Mouse (Mus musculus) splenic B cell, adult 2 months (primary cell): ENCODE results near the gene Kntc1.

Experiments
- DNase-seq: peaks from one replicate; pipeline ENCODE4 v3.0.0-alpha.2; 2011; ENCODE audit warnings: low read depth, low spot score
- H3K27me3 ChIP-seq: 2 replicates; pipeline ENCODE4 v1.6.1; 2012; ENCODE audit warnings: mild to moderate bottlenecking, low read length, moderate library complexity, mixed read lengths; ENCODE audit not compliant: control insufficient read depth, poor library complexity, insufficient read depth, severe bottlenecking
- H3K36me3 ChIP-seq: 2 replicates; pipeline ENCODE4 v1.6.1; 2012; ENCODE audit warnings: mild to moderate bottlenecking, low read length, moderate library complexity, mixed read lengths; ENCODE audit not compliant: control insufficient read depth, poor library complexity, insufficient read depth, severe bottlenecking

The Kntc1 gene

DNA sequence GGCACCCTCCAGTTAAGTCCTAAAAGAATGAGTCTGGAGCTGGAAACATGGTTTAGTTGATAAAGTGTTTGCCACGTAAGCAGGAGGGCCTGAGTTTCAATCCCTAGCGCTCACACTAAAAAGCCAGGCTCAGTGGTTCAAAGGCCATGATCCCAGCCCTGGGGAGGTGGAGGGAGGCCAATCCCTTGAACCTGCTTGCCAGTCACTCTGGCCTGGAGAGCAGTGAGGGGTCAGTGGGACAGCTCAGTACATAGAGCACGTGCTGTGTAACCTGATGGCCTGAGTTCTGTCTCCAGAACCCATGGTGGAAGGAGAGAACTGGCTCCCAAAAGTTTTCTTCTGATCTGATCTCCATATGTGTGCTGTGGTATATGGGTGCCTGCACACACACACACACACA lies 85.3 kb downstream of the Kntc1 start:
- Histone ChIP-seq H3K27me3 (no peaks in the 10 kb centered on the region), H3K36me3 (no peaks in the 10 kb centered on the region)
- no peak for DNase-seq

DNA sequence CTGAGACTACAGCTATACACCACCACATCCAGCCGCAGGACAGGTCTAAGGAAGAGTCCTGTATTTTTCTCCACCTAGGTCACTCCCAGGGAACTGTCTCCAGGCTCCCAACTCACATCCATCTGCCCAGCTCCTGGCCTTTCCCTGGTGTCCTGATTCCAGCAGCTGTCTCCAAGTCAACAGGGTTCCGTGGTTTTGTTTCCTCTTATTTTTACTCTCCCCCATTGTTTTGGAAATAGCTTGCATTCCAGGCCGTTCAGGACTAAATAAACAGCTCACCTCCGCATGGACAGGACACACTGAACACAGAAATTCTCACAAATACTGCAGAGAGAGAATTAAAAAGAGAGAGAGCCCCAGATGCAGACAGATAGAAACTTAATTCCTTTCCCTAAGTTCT lies 87.9 kb downstream of the Kntc1 start:
- Histone ChIP-seq H3K27me3 (no peaks in the 10 kb centered on the region), H3K36me3 (no peaks in the 10 kb centered on the region)
- no peak for DNase-seq

DNA sequence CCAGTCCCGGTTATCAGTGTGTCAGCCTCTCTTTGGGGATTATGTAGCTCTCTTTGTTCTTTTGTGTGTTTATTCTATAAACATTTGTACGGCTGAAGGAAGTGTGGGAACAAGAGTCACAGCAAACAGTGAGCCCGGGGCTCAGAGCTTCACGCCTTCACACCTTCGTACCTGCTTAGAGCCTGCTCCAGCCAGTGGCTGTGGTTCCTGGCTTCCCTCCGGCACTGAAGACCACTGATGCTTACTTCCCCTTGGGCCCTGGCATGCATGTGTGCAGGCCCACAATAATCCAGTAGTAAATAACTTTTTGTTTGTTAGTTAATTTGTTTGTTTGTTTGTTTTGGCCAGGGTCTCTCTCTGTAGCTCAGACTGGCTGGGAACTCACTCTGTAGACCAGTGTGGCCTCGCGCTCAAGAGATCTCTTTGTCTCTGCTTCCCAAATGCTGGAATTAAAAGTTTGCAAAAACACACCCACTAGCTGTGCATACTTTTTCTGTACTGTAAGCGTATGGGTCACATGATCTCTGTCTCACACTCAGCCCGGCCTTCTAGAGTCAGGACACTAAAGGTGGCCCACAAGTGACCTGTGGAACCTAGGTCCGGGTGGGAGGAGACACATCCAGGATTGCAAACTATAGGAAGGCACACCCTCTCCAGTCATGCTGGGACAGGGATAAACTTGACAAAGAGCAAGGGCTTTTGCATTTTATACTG lies 92.9 kb downstream of the Kntc1 start:
- H3K27me3 ChIP-seq, result no peaks in the 10 kb centered on the region
- no peaks in the 10 kb centered on the region for H3K36me3 ChIP-seq
- DNase-seq, result no peak

DNA sequence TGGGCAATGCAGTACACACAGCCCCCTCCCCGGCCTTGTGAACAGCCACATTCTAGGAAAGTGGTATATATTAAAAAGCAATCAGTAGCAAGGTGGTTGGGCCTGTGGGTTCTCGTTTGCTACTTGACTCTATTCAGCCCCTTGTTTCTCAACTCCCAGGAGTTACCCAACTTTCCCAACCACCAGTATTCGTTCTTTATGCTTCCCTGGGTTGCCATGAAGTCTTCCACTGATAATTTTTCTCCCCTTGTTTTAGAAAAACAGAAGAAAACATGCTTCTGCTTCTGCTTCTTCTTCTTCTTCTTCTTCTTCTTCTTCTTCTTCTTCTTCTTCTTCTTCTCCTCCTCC lies 93.4 kb downstream of the Kntc1 start:
- DNase-seq, result no peak
- no peaks in the 10 kb centered on the region for H3K27me3 ChIP-seq
- H3K36me3 ChIP-seq, result no peaks in the 10 kb centered on the region

DNA sequence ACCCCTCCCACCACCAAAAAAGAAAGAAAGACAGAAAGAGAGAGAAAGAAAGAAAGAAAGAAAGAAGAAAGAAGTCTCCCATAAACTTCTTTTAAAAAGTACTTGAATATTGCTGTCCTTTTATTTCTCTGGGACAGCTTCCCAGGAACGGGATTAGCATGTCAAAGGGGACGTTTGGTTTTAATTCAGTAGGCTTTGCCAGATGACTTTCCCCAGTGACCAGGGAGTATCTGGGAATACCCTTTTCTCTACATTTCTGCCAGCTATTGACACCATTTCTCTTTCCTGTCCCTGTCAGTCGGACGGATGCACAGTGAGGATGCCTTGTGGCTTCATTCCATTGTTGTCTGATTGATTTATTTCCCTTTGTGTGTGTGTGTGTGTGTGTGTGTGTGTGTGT lies 94.3 kb downstream of the Kntc1 start:
- no peaks in the 10 kb centered on the region for H3K27me3 ChIP-seq
- H3K36me3 ChIP-seq, result no peaks in the 10 kb centered on the region
- DNase-seq, result no peak

DNA sequence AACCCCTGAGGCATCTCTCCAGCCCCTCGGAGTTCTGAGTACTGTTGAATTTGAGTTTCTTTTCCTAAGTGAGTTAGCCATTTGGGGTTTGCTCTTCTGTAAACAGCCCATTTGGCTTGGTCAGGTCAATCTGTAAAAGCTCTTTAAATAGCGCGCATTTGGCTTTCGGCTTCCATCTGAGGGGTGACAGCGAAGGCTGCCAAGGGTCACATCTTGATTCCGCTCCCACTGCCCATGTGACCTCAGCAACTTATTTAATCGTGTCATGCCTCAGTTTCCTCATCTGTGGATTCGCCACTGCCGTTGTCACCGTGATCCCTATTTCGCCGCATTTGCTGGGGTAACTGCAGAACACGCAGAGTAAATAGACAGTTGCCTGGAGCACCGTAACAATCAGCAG lies 94.8 kb downstream of the Kntc1 start:
- no peak for DNase-seq
- no peaks in the 10 kb centered on the region for H3K36me3 ChIP-seq
- no peaks in the 10 kb centered on the region for H3K27me3 ChIP-seq

DNA sequence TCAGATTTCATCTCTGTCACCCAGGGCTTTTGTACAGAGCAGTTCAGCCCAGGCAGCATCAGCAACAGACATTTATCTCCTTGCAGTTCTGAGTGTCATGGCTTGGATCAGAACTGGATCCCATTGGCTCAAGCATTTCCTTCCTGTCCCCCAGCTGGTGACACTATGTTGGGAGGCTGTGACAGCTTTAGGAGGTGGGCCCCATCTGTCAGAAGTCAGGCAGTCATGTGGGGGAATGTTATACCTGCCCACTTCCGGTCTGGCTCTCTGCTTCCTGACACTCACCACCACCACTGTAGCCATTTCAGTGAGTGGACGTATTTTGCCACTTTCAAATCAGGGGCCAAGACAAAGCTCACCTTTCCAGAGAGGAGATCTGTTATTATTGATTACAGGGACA lies 101.9 kb downstream of the Kntc1 start:
- Histone ChIP-seq H3K36me3 (no peaks in the 10 kb centered on the region), H3K27me3 (no peaks in the 10 kb centered on the region)
- DNase-seq, result peak; percentile 43

DNA sequence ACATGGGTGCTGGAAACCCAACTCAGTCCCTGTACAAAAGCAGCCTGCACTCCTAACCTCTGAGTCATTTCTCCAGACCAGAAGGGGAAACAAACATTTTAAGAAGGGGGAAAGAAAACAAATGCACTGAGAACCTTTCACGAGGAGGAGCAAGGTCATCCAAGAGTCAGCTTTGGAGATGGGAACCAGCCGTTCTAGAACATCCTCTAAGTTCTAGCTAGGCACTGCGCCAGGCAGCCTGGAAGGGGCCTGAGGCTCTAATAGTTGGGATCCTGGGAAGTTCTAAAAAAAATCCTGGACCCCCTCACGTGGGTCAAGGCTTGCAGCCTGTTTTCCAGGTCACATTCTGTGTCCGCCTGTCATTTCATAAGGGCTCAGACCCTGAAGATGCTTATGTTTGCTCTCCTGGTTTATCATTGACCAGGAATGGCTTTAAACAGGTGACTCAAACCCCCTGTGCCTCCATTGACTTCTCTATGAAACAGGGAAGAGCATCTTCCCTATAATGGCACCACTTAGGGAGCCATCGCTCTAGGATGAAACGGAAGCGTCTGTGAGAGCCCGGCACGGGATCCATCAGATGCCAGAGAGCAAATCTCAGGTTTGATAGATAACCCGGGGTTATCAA lies 104.5 kb downstream of the Kntc1 start:
- DNase-seq, result no peak
- Histone ChIP-seq H3K27me3 (no peaks in the 10 kb centered on the region), H3K36me3 (no peaks in the 10 kb centered on the region)

DNA sequence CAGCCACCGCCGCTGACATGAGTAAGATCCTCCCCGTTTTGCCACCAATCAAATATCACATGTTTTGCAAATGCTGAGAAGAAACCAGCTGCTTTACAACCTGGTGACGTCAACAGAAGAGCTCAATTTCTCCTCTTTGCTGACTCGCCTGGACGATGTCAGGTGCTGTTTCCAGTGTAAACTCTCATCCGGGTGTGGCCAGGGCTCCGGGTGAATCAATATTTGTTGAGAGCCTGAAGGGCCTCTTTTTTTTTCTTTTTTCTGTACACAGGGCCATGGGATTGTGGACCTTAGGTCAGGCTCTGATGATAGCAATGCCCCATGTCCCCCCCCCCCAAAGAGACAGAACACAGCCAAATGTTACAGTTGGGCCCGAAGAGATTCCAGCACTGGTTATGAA lies 105.0 kb downstream of the Kntc1 start:
- DNase-seq, result no peak
- Histone ChIP-seq H3K27me3 (no peaks in the 10 kb centered on the region), H3K36me3 (no peaks in the 10 kb centered on the region)

DNA sequence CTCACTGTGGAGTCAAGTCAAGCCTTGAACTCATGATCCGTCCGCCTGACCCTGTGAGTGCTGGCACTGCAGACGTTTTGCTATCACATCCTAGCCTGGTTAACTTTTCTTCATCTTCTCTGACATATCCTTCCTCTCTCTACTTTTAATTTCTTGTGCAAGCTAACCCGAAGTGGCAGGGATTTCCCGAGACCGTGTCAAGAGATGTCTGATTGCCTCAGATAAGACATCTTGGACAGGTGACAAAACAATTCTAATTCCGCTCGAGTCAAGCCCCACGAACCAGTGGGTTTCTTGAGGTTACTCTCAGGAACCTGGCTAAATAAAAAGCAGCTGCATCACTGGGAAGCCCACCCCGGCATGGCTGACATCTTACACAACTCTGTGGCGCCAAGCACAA lies 109.3 kb downstream of the Kntc1 start:
- Histone ChIP-seq H3K27me3 (no peaks in the 10 kb centered on the region), H3K36me3 (no peaks in the 10 kb centered on the region)
- DNase-seq, result no peak

DNA sequence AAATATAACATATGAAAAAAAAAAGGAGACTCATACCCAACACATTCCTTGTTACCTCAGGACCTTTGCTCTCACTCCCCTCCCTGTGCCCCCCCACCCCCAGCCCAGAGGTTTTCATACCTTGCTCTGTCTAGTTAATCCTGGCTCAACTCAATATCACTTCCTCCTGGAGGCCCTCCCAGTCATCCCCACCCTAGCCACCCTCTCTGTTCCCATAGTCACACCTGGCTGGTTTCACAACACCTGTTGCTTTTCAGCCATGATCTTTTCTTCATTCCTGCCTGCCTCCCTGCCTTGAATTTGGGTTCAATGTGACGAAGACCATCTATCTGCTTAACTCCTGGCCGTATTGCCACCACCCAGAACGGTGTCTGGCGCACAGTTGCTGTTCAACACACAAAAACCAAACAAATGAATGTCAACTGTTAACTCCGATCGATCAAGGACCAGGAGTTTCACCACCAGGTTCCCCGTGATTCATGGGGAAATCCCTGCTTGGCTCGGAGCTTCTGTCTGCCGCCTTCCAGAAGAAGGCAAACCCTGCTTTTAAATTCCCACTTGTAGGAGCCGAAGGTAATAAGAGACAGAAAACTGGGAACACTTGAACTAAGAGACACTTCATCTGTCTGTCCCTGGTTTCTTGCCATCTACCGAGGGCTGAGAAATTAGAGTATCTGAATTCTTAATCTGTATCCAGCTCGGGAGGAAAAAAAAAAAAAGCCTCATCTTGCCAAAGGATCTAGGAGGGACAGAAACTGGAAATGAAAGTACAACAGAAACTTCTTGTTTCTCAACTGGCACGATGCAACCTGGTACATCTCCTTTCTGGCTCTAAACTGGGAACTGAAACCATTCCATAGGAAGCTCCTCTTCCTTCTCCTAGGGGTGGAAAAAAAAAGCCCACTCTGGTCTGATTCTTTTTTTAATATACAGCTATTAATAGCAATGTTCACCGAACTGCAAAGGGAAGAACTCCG lies 113.1 kb downstream of the Kntc1 start:
- peak; percentile 42 for DNase-seq

DNA sequence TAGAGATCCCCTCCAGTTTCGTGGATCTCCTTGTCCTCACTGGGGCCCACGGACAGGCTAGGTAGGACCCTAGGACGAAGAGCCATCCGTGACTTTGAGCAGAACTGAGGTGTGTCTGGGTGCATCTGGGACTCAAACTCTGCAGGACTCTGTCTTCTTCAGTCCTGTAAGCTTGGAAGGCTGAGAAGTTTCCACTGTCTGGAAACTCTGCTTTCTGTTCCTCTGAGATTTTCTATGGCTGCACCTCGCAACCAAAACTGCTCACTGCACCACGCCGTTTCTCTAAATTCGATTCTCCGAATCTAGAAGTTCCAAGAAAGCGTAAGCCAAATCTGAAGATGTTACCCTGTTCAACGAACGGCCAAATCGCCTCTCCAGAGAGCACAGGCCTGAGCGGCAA lies 114.4 kb downstream of the Kntc1 start:
- no peaks in the 10 kb centered on the region for H3K36me3 ChIP-seq
- no peaks in the 10 kb centered on the region for H3K27me3 ChIP-seq
- no peak for DNase-seq

More for the DNA sequence above, 113.1 kb downstream of the Kntc1 start:
- no peaks in the 10 kb centered on the region for H3K36me3 ChIP-seq
- H3K27me3 ChIP-seq, result no peaks in the 10 kb centered on the region

DNA sequence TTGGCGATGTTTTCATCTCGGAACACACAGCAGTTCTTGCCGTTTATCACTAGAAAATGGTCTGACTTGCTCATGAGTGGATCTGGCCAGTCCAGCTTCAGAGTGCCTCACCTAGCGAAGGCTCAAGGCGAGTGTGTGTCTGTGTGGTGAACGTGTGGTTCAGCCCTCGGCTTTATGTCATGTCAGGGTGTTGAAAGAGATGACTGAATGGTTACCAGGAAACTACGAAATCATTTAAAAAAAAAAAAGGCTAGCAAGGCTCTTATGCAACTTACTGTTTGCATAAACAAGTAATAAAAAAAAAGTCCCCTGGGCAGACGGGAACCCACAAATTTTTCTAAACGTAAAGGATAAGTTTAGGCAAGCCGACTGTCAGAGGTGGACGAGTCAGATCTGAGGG lies 115.8 kb downstream of the Kntc1 start, which contains the start of gene Hcar2:
Gene Hcar2, minus strand, starts transcription at position 135 of the 400 bp plus-strand sequence.
- no peak for DNase-seq
- Histone ChIP-seq H3K27me3 (no peaks in the 10 kb centered on the region), H3K36me3 (no peaks in the 10 kb centered on the region)

DNA sequence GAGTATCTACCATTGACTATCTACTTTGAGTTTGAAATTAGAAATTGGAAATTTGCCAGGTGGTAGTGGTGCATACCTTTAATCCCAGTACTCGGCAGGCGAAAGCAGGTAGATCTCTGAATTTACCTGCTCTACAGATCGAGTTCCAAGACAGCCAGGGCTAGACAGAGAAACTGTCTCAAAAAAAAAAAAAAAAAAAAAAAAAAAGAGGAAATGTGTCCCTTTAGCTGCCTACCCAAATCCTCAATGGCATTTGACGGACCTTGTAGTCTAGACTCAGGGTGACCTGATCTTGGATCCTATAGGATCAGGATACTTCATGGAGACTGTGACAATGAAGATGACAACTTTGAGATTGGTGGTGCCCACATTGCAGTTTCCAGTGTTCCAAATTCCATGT lies 116.9 kb downstream of the Kntc1 start:
- H3K36me3 ChIP-seq, result no peaks in the 10 kb centered on the region
- DNase-seq, result no peak
- H3K27me3 ChIP-seq, result no peaks in the 10 kb centered on the region

DNA sequence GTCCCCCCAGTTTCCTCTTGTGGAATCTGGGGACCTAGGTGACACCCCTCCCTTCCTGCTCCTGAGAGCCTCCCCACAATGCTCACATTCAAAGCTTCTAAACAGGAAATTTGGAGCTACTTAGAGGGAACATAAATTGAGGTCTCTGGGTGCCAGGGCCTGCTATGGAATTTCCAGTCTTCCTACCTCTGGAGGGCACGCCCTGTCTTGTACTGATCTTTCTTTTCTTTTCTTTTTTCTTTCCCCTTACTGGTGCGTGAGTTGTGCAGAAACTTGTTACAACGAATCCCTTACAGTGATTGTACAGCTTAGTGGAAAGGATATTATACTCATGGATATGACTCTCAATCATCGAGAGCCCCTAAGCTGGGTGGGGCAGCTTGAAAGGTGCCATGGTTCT lies 120.1 kb downstream of the Kntc1 start:
- no peaks in the 10 kb centered on the region for H3K27me3 ChIP-seq
- DNase-seq, result no peak
- H3K36me3 ChIP-seq, result no peaks in the 10 kb centered on the region
